ENCODE assay signal across 8 mouse cellular contexts in genomic region chr2:154436076-154436457, GRCm38 (mm10). TPM values are rescaled to one million over a fixed set of nuclear protein-coding genes. Genes with fewer than 3 reads are reported as not detected.
A peak's percentile ranks its signal among the peaks of the same experiment; 100 is the strongest.
DNase-seq lines count a peak whose midpoint lies in the region; ATAC-seq lines count a peak whose summit lies in the region.

No protein-coding gene starts in this region.

- H3K4me3 ChIP-seq in heart, embryonic 10.5 days, result peak overlapping the region; percentile 96
- peak overlapping the region; percentile 82 for H3K4me3 ChIP-seq in kidney, embryonic 15.5 days (replicated peaks)

- ATAC-seq in erythroblast, adult 5-6 weeks (replicated peaks; ENCODE audit: low FRiP score, poor library complexity, severe bottlenecking), result peak; percentile 97
- peak; percentile 100 for ATAC-seq in kidney, embryonic 15.5 days (replicated peaks; ENCODE audit: low FRiP score)
- ATAC-seq in monocyte, adult 5-6 weeks (replicated peaks; ENCODE audit: insufficient number of reproducible peaks, low FRiP score, low TSS enrichment, poor library complexity, severe bottlenecking), result peak; percentile 98

- no peaks in the 10 kb centered on the region for H3K9me3 ChIP-seq in heart, embryonic 10.5 days
- no peaks in the 10 kb centered on the region for H3K9me3 ChIP-seq in kidney, embryonic 15.5 days (replicated peaks)

- no peaks in the 10 kb centered on the region for H3K36me3 ChIP-seq in heart, embryonic 10.5 days
- no peaks in the 10 kb centered on the region for H3K36me3 ChIP-seq in kidney, embryonic 15.5 days

- peak; percentile 99 for DNase-seq in B cell, adult 2 months
- DNase-seq in brain, adult 2 months (ENCODE audit: low read depth, low spot score), result peak; percentile 99
- peak; percentile 99 for DNase-seq in heart, embryonic 10.5 days (ENCODE audit: low spot score)
- peak; percentile 100 for DNase-seq in liver
- peak; percentile 99 for DNase-seq in spleen, postnatal 4 days (ENCODE audit: low spot score in 2 of 2)

- under 1% methylated on average over 44 of the region's 44 CpGs for WGBS in heart, embryonic 10.5 days
- WGBS in kidney, embryonic 15.5 days, result under 1% methylated on average over 44 of the region's 44 CpGs

- H3K9ac ChIP-seq in kidney, embryonic 15.5 days, result peak overlapping the region; percentile 89; the same call in 1 of the 2 replicates

- H3K27me3 ChIP-seq in heart, embryonic 10.5 days (ENCODE audit: insufficient read depth, poor library complexity, severe bottlenecking), result no peaks in the 10 kb centered on the region
- no peaks in the 10 kb centered on the region for H3K27me3 ChIP-seq in kidney, embryonic 15.5 days

- peaks cover 23% of the 10 kb centered on the region; the same call in 1 of the 2 replicates for H3K4me1 ChIP-seq in heart, embryonic 10.5 days
- peaks cover 27% of the 10 kb centered on the region for H3K4me1 ChIP-seq in kidney, embryonic 15.5 days

- peak overlapping the region; percentile 61 for H3K4me2 ChIP-seq in kidney, embryonic 15.5 days

- peak overlapping the region; percentile 99 for H3K27ac ChIP-seq in heart, embryonic 10.5 days
- peak overlapping the region; percentile 96 for H3K27ac ChIP-seq in kidney, embryonic 15.5 days

RNA-seq across cellular contexts. Expression of gene Cbfa2t2, which starts 0.2 kb away (rescaled TPM):
- total RNA-seq in erythroblast, adult 5-6 weeks (2015; ENCODE audit: low replicate concordance), result 5.6 and 8.5 TPM in 2 replicates
- 2.9 and 9.5 TPM in 2 replicates for total RNA-seq in erythroblast, adult 5-6 weeks (2017; ENCODE audit: low replicate concordance)
- polyA plus RNA-seq in heart, embryonic 10.5 days (2016; fragmentation: Nextera tagmentation; extraction: Ambion mirVana), result 37.3 and 44.6 TPM in 2 replicates
- 38.8 and 46.0 TPM in 2 replicates for polyA plus RNA-seq in kidney, embryonic 15.5 days (2015; fragmentation: Nextera tagmentation; extraction: Ambion mirVana)
- 9.8 to 18.5 TPM (median 11.9 TPM) in 3 replicates for total RNA-seq in monocyte, adult 5-6 weeks (2017)

RNA-seq across cellular contexts. Expression of gene Snta1, which starts 28.2 kb away (rescaled TPM):
- total RNA-seq in erythroblast, adult 5-6 weeks (2015; ENCODE audit: low replicate concordance), result not detected in 2 replicates
- 0.17 and 0.56 TPM in 2 replicates for total RNA-seq in erythroblast, adult 5-6 weeks (2017; ENCODE audit: low replicate concordance)
- polyA plus RNA-seq in heart, embryonic 10.5 days (2016; fragmentation: Nextera tagmentation; extraction: Ambion mirVana), result 28.1 and 42.0 TPM in 2 replicates
- polyA plus RNA-seq in kidney, embryonic 15.5 days (2015; fragmentation: Nextera tagmentation; extraction: Ambion mirVana), result 12.0 and 12.7 TPM in 2 replicates
- 4.8 to 10.8 TPM (median 4.9 TPM) in 3 replicates for total RNA-seq in monocyte, adult 5-6 weeks (2017)

Comparison
In these comparisons a context has a peak if more than half of its experiments do, and no peak if none do; other contexts are left out.
1. Peak in every context shown above with its lines: DNase-seq, ATAC-seq, H3K4me3 ChIP-seq and H3K27ac ChIP-seq.